Mouse (Mus musculus) cerebellum, postnatal 36 days (tissue): ENCODE results near the gene Gp1bb.
A peak's percentile ranks its signal among the peaks of the same experiment; 100 is the strongest.

Source experiments
- DNase-seq, 2 experiments: peaks; one replicate each; pipeline ENCODE4 v3.0.0; 2021 to 2022; ENCODE audit warnings: mixed read lengths in 2 of 2

Gene Gp1bb

DNA sequence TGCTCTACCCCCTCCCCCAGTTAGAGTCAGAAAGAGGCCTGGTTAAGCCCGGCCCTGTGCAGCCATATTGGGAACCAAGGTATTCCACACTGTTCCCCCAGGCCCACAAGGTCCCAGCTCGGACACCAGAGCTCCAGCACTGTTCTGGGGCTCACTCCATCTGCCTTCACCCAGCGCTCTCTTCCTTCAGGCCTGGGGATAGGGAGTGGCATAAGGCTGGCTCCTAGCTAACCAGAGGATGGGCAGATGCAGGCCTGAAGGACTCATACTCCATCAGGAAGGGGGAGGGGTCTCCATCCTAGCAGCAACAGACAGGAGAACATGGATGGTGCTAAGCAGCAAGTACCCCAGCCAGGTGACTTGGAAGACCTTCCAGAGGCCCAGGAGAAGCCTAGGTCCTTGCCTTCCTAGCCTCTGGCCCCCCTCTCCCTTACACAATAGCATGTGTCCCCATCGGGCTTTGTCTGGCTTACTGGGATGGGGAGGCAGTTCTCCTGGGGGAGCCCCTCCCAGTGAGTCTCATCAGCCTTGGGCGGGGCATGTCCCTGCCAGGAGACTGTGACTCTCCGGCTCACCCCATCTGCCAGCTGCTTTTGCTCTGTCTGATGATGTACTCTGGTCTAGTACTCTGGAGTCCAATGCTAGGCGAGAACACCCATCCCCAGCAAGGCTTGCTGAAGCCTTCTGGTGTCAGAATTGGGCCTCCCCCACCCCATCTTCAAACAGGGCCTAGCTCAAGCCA lies 6.2 kb upstream of the Gp1bb start:
- DNase-seq = peak in 1 of 2 experiments; percentile 9

DNA sequence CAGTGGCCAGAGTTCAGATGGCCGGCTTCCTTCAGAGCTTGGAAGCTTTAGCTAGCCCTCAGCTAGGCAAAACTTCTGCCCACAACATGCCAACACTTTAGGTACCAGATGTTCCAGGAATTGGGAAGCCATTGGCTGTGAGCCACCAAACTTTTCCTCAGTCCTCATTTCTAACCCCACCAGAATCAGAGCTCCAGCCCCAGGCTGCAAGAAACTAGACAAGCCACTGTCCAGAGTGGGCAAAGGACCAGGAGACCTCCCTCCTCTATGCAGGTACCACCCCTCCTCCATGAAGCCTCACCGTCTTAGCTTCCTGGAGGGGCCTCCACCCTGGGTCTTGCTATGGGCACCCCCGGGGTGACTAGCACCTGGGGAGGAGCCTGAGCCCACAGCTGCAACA lies 5.0 kb upstream of the Gp1bb start:
- DNase-seq = peak in 1 of 2 experiments; percentile 14

DNA sequence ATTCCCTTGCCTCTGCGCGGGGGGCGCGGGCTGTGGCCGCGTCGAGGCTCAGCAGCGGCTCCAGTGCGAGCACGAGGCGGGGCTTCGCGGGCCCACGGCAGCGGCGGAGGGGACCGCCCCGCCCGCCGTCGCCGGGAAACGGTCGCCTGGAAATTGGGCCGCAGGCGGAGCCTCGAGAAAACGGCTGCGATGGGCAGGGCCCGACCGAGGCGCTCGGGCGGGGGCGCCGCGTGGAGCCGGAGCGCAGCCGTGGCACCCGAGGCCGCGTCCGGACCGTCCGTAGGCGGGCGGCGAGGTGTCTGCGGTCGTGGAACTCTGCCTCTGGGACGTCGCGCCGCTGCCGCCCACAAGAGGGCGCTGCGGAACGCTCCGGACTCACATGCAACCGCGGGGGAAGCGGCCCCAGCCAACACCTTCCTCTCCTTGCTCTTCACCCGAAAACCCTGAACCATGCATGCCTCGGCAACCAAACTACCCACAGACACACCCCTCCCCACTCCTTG lies 4.2 kb upstream of the Gp1bb start, which contains the start of gene Gm49601:
Gene Gm49601 (minus strand): TSS at position 52 of the 503 bp plus-strand sequence.
- DNase-seq = peak; percentile 90

DNA sequence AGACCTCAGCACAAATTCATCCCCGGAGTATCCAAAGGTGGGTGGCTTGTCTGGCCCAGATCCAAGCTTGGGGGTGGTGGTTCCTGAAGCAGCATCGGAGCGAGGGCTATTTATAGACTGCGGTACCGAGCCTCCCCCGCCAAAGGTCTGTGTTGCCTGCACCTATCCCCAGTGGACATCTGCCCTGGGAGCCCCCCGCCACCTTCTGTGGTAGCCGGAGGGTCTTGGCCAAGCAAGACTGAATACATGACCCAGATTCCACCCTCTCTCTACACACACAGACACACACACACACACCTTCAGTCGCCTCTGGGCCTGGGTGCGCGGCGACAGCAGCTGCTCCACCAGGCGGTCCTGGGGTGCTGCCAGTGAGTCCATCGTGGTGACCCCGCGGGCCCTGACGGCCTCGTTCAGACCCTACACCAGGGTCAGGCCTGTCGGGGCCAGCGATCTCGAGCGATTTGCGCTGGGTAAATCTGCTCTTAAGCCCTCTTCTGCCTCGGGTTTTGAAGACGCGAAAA lies 3.6 kb upstream of the Gp1bb start:
- DNase-seq = peak; percentile 39 to 45

DNA sequence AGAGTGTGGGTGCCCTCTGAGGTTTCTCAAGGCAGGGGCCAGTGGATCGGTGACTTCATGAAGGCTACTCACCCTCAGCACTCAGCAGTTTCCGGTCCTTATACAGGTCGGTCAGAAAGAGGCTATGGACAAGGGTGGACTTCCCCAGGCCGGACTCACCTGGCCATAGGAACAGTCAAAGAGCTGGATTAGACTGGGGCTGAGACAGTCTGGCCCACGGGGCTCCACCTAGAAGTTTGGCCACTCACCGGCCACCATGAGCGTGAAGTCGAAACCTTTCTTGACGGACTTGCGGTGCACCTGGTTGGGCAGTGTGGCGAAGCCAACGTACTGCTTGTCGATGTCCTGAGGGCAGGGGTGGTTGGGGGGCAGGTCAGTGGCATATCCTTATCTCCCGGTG lies 2.9 kb upstream of the Gp1bb start:
- DNase-seq = peak in 1 of 2 experiments; percentile 12

DNA sequence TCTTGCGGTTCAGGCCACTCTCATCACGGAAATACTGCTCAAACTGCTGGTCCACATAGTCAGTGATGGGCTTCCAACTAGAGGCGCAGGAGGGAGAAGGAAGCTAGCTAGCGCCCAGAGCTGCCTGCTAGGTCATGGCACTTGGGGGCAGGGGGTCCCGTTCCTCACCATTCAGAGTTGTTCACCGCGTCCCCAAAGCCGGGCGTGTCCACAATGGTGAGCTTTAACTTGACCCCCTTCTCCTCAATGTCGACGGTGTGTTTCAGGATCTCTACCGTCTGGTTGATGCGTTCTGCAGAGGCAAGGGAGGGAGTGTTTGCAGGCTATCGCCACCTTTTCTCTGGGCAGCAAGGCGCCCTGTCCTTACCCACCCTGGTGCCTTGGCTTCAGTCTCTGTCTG lies 2.4 kb upstream of the Gp1bb start:
- DNase-seq = no peak

DNA sequence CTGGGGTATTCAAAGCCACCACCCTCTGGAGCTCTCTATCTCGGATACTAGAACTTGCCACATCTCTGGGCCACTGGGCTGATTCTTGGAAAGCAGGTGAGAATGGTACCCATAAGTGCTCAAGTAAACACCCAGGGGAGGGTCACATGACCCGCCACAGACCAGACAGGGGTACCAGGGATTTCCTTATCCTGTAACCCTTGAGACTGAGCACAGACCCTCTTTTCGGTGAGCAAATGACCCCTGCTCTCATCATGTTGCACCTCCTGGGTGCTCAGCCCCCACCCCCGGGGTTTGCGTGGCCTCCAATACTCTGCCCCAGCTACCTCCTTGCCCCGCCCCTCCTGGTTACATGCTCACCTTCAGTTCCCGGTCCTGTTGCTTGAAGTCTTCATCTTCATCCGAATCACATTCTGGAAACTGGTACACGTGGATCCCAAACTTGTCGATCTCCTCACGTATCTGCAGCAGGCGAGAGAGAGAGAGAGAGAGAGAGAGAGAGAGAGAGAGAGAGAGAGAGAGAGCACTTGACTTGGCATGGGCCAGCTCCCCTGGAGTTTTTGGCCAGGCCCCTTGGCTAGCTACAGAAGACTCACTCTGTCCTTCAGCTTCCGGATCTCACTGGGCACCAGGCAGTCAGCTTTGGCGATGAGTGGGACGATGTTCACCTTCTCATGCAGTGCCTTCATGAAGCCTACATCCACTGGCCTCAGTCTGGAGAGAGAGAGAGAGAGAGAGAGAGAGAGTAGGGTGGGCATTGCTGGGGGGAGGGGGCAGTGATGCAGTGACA lies 1.7 kb upstream of the Gp1bb start:
- peak; percentile 51 to 56 for DNase-seq

DNA sequence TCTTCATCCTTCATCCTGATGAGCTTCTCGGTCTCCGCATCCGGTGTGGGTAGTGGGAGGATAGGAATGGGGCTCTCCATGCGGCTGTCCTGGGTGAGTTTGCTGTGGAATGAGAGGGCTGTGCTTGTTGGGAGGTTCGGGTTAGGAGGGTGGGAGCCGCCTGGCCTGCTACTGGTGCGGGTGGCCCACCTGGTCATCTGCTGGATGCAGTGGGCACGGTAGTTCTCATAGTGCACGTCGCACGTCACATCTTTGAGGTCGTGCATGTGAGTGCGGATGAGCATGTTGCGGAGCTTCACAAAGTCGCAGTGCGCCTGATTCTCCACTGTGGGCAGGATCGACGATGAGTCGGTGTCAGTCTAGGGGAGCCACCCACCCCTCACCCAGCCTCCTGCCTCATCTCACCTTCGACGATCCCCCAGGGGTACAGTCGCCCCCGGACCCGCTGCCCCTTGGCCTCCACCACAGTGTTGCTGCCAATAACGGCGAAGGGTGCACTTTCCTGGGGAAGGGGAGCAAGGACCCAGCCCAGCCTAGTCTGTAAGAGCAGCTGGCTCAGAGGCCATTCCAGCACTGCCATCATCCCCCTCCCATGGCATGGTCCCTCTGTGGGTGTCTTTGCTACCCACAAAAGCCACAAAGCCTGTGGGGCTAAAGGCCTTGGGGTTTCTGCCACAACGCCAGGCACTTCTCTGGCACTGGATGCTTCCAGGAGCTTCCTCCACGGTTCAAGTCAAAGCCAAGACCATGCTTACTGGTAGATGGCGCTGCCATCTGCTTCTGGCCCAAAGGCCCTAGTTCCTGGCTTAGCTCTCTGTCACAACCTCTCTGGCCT lies 930 bp upstream of the Gp1bb start:
- DNase-seq = peak in 1 of 2 experiments; percentile 34

DNA sequence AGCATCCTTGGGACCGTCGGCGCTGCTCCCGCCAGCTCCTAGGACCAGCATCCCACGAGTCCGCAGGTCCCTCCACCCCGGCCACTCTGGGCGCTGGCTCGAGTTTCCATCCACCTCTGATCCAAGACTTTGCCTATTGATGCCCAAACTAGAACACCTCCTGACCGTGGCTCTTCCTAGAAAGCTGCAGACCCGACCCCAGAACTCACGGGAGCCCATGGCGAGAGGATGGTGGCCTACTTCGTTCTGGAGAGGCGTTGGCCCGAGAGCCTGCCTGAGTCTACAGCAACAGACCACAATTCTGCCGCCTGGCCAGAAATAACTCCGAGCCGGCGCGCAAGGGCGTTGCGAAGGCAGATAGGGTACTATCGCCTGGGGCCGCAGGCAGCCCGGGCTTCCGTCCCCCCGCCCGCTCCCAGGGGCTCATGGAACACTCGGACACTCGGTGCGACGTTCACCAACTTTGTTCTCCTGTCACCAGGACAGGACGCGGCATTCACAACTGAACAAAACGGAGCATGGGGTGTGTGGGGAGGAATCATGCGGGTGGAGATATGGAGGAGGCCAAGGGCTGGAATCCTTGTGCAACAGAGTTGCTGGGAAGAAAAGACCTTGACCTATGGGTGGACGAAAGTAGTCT lies 721 bp downstream of the Gp1bb start:
- DNase-seq = peak; percentile 13 to 28

DNA sequence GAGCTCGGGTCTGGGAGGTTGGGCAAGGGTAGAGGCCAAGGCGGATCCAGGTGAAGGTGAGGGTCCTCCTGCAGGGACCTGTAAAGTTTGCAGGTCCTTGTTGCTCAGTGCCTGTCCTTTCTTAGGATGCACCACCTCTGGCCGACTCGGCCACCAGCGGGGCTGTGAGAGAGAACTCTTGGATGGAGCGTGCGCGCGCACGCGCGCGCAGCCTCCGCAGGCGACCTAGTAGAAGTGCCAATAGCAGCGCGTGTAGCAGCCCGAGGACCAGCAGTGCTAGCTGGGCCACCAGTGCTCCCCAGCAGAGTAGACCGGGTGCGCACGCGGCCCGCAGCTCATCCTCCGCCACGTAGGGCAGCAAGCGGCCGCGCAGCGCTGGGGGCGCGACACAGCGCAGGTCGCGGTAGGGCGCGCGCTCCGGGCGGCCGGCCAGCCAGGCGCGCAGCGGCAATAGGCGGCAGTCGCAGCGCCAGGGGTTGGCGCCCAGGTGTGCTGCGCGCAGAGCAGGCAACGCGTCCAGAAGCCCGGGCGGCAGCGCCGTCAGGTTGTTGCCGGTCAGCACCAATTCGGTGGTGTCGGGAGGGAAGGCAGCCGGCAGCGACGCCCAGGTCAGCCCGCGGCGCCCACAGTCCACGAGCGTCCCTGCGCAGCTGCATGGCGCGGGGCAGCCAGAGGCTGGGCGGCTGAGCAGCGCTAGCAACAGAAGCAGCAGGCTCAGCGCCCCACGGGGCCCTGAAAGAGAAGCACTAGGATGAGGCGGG lies 1.4 kb downstream of the Gp1bb start:
- DNase-seq = peak; percentile 54

DNA sequence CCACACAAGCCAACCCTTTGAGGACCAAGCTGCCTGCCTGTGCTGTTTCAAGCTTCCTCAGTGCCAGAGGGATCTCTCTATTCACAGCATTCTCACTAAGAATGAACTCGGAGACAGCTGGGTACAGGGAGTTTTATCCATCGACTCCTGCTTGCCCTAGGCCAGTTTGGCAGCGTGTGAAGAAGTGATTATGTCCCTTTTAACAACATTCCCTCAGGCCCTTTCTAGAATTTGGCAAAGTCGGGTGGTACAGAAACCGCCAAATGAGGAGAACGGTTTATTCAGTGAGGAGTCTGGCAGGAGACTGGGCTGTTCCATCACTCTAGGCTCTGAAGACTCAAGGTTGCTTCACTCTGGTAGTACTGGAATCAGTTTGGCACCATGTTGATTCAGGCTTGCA lies 2.0 kb downstream of the Gp1bb start:
- DNase-seq = no peak

DNA sequence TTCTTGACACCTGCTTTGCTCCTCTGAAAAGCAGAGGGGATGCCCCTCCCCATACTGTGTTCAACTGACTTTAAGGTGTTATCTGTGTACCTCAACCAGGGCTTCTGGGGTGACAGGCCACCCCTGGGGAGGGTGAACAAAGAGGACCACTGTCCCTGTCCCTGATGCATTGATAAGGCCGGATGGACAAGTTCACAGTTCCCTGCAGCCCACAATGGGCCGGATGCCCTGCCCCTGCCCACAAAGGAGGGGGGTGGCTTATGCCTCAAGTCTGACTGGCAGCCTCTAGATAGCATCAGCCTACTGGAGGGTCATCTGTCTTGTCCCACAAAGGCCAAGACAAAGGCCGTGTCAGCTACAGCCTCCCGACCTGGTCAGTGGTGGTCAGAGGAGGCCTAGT lies 3.1 kb downstream of the Gp1bb start:
- no peak for DNase-seq

DNA sequence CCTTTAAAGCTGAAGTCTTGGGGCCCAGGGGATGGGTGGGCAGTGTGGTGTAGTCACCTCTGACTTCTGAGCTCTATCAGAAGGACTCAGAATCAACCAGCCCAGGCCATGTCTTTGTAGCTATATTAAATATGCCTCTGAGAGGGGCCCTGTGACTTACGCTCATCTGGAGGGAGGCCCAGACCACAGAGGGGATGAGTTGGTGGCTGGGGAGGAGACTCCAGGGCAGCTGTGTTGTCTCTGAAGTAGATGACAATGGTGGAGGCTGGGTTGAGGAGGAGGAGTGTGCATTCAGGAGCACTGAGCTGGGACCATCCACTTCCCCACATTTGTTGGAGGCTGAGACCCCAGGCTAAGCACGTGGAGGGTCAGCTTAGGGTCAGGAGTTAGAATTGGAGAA lies 3.9 kb downstream of the Gp1bb start:
- no peak for DNase-seq

DNA sequence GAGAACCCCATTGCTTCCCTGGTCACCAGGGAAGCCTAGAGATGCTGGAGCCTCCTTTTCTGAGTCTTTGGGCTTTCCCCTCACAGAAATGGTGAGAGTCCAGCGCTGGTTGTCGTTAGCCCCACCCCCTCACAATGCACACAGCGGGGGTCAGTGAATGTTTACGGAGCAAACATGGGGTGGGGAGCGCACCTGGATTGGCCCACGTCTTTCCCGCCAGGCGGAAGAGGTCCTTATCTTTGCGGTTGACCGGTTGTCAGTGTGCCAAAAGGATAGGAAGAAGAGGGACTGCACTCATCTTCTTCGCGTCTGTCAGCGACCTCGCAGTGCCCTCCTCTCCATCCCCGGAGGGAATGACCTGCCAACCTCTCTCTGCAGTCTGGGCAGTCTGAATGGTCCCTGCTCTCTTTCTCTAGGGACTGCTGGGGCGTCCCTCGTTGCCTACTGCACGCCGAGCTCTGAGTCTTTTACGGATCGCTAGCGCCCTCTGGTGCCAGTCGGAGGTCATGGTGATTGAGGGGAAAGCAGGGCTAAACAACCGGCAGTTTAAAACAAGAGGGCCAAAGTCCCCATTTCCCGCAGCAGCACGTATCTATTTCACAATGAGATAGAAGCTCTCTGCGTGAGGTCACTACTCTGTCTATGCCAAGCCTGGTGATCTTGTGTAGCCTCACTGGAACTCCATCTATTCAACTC lies 4.7 kb downstream of the Gp1bb start:
- peak; percentile 90 to 95 for DNase-seq

DNA sequence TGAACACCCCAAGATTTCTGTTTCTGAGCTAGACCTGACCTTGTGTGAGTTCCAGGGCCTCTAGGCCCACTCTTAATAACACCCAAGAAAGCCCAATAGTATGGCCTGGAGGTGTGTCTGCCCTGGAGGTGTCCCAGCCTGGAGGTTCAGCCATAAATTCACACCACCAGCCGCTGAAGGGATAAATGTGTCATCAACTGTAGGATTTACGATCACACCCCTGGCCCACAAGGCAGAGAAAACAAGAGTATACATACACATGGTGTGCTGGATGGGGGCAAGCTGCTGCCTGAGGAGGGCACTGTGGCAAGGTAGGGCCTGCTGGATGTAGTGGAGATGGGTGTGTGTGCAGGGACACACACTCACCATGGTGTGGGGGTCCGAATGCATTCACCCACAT lies 8.9 kb downstream of the Gp1bb start:
- no peak for DNase-seq

DNA sequence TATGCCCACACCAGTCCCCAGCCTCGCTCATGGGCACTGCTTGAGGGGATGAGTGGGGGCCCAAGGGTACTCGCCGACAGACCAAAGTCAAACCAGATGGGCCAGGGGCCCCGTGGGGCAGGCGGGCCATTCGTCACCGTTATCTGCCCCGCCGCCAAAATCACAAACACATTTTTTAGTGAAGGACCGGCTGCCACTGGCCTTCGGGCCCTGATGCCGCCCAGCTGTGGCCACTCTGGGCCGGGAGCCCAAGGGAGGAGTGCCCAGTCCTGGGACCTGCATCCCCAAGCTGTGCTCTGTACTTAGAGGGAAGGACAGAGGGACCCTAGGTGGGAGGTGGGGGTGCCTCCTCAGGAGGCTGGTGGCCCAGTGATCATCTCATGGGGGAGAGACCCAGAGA lies 10.5 kb downstream of the Gp1bb start:
- DNase-seq = no peak

DNA sequence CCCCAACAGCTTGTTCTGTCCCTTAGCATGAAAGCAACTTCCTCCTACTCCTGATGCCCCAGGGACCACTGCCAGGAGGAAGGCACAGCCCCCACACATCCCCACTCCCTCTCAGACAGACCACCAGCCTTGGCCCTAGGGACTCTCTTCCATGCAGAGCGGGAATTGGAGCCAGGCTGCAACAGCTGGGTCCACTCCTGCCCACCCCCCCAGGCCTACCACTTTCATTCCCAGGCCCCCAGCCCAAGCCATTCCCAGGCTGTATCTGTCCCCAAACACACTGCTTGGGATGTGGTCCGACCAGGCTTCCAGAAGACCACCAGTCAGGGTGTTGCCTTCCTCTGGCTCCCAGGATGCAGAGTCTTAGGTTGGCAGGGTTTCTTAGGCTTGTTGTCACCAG lies 13.1 kb downstream of the Gp1bb start:
- DNase-seq = no peak

DNA sequence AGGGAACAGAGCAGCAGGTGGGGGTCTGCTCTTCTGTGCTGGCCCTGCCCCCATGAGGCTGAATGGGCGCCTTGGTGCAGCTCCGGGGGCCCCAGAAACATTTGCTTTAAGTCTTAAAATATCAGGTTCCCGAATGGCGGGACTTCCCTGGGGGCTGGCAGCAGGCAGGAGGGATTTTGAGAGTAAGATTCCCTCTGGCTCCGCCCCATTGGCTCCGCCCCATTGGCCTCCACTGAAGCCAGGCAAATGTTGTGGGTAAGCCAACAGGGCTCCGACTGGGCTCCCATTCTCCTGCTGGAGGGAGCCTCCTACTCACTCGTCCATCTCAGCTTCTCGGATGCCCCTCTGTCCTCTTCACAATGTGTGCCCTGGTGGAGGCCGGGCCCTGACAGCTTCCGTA lies 14.0 kb downstream of the Gp1bb start:
- DNase-seq = no peak

DNA sequence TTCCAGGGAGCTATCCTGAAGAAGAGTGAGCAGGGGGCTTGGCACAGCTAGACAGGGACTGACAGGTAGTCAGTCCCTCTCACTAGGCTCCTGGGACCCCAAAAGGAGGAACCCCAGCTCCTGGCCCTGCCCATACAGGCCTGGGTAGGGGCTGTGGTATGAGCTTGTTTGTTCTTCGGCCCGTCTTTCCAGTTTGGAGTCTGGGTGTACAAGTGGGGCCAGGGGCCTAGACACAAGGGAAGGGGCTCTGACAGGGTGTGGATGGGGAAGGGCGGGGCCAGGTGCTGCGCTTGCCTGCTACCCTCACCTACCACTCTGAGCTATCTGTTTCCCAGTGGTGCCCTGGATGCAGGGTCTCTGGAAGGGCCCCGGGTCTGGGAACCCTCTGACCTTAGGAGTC lies 16.5 kb downstream of the Gp1bb start:
- no peak for DNase-seq

DNA sequence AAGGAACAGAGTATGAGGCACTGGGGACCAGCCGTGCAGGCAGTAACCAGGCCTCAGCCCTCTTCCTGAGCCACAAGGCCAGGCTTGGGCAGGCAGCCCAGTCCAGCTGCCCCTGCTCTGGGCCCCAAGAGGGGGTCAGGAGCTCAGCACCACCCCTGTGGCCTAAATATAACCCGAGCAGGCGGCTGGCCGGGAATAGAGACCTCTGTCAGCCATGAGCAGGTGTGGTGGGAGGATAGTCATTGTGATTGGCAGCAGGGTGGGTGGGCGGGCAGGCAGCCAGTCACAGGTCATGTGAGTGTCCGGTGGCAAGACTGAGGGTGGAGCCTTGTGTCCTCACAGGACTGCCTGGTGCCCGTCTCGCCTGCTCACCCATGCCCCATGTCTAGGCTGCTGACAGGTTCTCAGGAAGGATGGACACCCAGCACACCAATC lies 17.9 kb downstream of the Gp1bb start:
- no peak for DNase-seq

DNA sequence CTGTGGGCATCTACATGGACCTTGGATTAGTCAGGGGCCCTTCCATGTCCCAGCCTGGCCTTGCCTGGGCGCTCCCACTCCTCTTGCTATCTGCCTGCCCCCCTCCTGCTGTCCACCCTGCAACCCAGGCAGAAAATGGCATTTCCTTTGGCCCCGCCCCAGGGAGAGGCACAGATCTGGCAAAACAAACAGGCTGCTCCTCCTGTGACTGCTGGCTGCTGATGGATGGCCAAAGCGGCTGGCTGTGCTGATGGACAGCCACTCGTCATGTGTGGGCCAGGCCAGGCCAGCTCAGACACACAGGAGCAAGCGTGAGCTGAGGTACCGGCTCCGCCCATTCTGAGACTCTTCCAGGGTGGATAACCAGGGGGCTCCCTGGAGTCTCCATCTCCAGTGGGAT lies 20.8 kb downstream of the Gp1bb start:
- DNase-seq = no peak
